Mouse (Mus musculus): ENCODE data around the gene Dhrs1. TPM values are rescaled to one million over a fixed set of nuclear protein-coding genes. Genes with fewer than 3 reads are reported as not detected.

Dhrs1 gene
- polyA plus RNA-seq (2012; fragmentation: generic; extraction: Trizol): 10 to 100 TPM; 46.0 to 89.8 TPM

DNA sequence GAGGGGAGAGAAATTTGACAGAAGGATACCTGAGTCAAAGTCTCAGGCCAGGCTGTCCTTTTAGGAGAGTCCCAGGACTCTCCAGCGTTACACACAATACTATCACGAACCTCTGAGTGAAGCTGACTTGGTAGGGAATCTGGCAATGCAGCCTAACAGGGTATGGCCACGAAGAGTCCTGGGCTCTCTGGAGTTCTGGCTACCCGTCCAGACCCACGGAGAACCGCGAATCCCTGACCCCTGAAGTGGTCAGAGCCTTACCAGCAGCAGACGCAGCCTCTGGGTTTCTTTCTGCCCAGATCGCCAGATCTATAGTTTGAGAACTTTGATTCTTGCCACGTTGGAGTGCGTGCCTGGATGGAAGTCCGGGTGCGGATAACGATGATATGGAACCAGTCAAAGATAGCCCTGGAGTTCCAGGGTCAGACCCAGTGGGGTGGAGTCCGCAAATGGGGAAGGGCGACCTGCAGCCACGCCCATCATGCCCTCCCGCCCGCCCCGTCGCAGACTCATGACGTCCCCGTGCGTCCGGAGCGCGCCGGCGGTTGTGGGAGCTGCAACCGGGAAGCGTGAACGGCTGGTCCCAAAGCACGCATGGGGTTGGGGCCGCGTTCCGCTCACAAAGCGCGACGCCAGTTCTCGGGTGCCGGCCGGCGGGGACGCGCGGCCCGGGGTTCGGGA, at the start of gene Dhrs1, which contains the start of gene Nop9:
Gene Dhrs1 (minus strand): TSS at position 511 of the 681 bp plus-strand sequence.
Gene Nop9 (plus strand): TSS at position 514 of the 681 bp plus-strand sequence.

DNA sequence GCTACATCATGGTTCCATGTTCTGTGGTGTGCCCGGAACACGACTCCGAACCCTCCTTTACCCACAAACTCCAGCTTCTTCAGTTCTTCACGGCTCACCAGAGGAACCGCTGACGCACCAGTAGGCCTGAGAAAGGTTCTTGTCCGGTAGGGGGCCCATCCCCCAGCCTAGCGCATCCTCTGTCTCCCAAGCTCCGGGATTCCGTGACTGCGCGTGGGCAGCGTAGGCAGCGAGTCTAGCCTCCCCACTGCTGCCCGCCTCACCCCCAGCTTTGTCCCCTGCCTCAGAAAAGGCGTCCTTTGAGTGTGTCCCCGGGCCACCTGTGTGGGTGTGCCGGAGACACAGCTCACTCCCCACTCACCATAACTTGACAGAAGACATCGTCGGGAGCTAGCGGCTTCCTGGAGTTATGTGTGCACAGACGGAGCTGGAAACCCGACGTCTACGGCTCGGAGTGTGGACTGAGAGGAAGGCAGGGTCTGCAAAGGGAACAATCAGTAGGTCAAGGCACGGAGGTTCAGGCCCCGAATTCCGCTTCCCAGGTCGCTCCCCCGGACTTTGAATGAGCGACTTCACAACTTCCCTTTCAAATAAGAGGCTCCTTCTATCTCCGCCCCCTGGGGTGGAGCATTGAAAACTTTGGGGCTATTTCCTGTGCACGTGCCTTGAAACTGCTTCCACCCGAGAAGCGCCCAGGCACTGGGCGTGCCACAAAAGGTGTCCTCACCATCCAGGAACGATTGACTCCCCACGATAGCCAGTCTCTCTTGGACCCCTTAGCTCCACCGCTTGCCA, 43.0 kb upstream of the Dhrs1 start, which contains the start of gene Ripk3:
Gene Ripk3 (minus strand): TSS at position 610 of the 795 bp plus-strand sequence.

GRCm38 (mm10) chr14:55783958-55784235, 38.4 kb upstream of the Dhrs1 start, which contains the start of gene Adcy4:
Adcy4 (minus strand) TSS chr14:55784095.

DNA sequence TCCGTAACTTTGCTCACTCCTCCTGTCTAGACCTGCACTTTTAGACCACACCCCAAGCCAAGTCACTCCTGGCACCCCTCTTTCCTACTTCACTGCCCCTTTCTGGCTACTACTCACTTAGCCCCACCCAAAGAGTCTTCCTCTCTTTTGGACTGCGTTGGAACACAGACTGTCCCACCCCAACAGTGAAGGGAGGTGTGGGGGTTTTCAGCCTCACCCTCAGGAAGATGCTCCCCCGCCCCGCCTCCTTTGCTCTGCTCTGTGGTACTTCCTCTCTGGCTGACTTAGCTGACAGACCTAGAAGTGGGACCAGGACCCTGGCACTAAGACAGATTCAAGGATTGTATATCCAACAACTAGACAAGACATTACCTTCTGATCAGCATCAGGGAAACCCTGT, 20.2 kb upstream of the Dhrs1 start, which contains the start of gene Ltb4r1:
Gene Ltb4r1 (plus strand): TSS at position 267 of the 400 bp plus-strand sequence.

GRCm38 (mm10) chr14:55761163-55761562, 15.7 kb upstream of the Dhrs1 start, which contains the start of gene Ltb4r2:
Ltb4r2 (plus strand) TSS chr14:55761428.

GRCm38 (mm10) chr14:55758363-55758784, 12.9 kb upstream of the Dhrs1 start, which contains the start of gene Cideb:
Cideb (minus strand) TSS chr14:55758458.

GRCm38 (mm10) chr14:55721700-55722437, 23.6 kb downstream of the Dhrs1 start, which contains the start of gene Rabggta:
Rabggta (minus strand) TSS chr14:55722263.

GRCm38 (mm10) chr14:55713729-55714122, 31.8 kb downstream of the Dhrs1 start, which contains the start of gene Tgm1:
Tgm1 (minus strand) TSS chr14:55713926.

Other genes starting within 250 kb of the Dhrs1 start
- not detected for gene Cpne6, start 235.2 kb downstream of the Dhrs1 start, polyA plus RNA-seq (2012; fragmentation: generic; extraction: Trizol)
- under 1 TPM in 1 of 2 experiments, not detected in 1; 0.01 TPM for gene Nrl, start 220.7 kb downstream of the Dhrs1 start, polyA plus RNA-seq (2012; fragmentation: generic; extraction: Trizol)
- 10 to 100 TPM; 43.7 to 67.2 TPM for gene Pck2, start 205.4 kb downstream of the Dhrs1 start, polyA plus RNA-seq (2012; fragmentation: generic; extraction: Trizol)
- 10 to 100 TPM; 16.2 to 34.9 TPM for gene Dcaf11, start 185.7 kb downstream of the Dhrs1 start, polyA plus RNA-seq (2012; fragmentation: generic; extraction: Trizol)
- gene A730061H03Rik, start 185.3 kb downstream of the Dhrs1 start, polyA plus RNA-seq (2012; fragmentation: generic; extraction: Trizol): under 1 TPM; 0.21 to 0.70 TPM
- gene Fitm1, start 170.1 kb downstream of the Dhrs1 start, polyA plus RNA-seq (2012; fragmentation: generic; extraction: Trizol): not detected
- gene Psme1, start 167.6 kb downstream of the Dhrs1 start, polyA plus RNA-seq (2012; fragmentation: generic; extraction: Trizol): 100 to 1,000 TPM; 148 to 216 TPM
- 10 to 100 TPM in 1 of 2 experiments, 1 to 10 TPM in 1; 6.1 to 11.5 TPM for gene Emc9, start 160.4 kb downstream of the Dhrs1 start, polyA plus RNA-seq (2012; fragmentation: generic; extraction: Trizol)
- 100 to 1,000 TPM; 139 to 336 TPM for gene Psme2, start 154.6 kb downstream of the Dhrs1 start, polyA plus RNA-seq (2012; fragmentation: generic; extraction: Trizol)
- gene Rnf31, start 154.0 kb downstream of the Dhrs1 start, polyA plus RNA-seq (2012; fragmentation: generic; extraction: Trizol): 10 to 100 TPM; 18.0 to 18.4 TPM
- gene Irf9, start 142.1 kb downstream of the Dhrs1 start, polyA plus RNA-seq (2012; fragmentation: generic; extraction: Trizol): 10 to 100 TPM in 1 of 2 experiments, 1 to 10 TPM in 1; 1.0 to 22.0 TPM
- gene Rec8, start 127.7 kb downstream of the Dhrs1 start, polyA plus RNA-seq (2012; fragmentation: generic; extraction: Trizol): not detected
- gene Ipo4, start 109.7 kb downstream of the Dhrs1 start, polyA plus RNA-seq (2012; fragmentation: generic; extraction: Trizol): 100 to 1,000 TPM in 1 of 2 experiments, 10 to 100 TPM in 1; 83.9 to 139 TPM
- under 1 TPM; 0.04 to 0.05 TPM for gene Gm49378, start 107.8 kb downstream of the Dhrs1 start, polyA plus RNA-seq (2012; fragmentation: generic; extraction: Trizol)
- 10 to 100 TPM; 25.9 to 65.1 TPM for gene Tm9sf1, start 101.9 kb downstream of the Dhrs1 start, polyA plus RNA-seq (2012; fragmentation: generic; extraction: Trizol)
- gene Tssk4, start 95.5 kb downstream of the Dhrs1 start, polyA plus RNA-seq (2012; fragmentation: generic; extraction: Trizol): 1 to 10 TPM in 1 of 2 experiments, under 1 TPM in 1; 0.29 to 1.1 TPM
- 10 to 100 TPM in 1 of 2 experiments, 1 to 10 TPM in 1; 9.1 to 23.8 TPM for gene Mdp1, start 85.2 kb downstream of the Dhrs1 start, polyA plus RNA-seq (2012; fragmentation: generic; extraction: Trizol)
- gene Gmpr2, start 73.7 kb downstream of the Dhrs1 start, polyA plus RNA-seq (2012; fragmentation: generic; extraction: Trizol): 10 to 100 TPM in 1 of 2 experiments, 1 to 10 TPM in 1; 5.5 to 13.1 TPM
- gene Nedd8, start 73.6 kb downstream of the Dhrs1 start, polyA plus RNA-seq (2012; fragmentation: generic; extraction: Trizol): 100 to 1,000 TPM; 239 to 456 TPM
- 10 to 100 TPM in 1 of 2 experiments, 1 to 10 TPM in 1; 9.3 to 11.8 TPM for gene Tinf2, start 63.9 kb downstream of the Dhrs1 start, polyA plus RNA-seq (2012; fragmentation: generic; extraction: Trizol)
- gene Tgm1, start 31.8 kb downstream of the Dhrs1 start, polyA plus RNA-seq (2012; fragmentation: generic; extraction: Trizol): under 1 TPM; 0.01 to 0.08 TPM
- gene Rabggta, start 23.4 kb downstream of the Dhrs1 start, polyA plus RNA-seq (2012; fragmentation: generic; extraction: Trizol): 10 to 100 TPM in 1 of 2 experiments, 1 to 10 TPM in 1; 8.2 to 12.8 TPM
- 10 to 100 TPM; 15.2 to 35.9 TPM for gene Nop9, start within 50 bp of the Dhrs1 start, polyA plus RNA-seq (2012; fragmentation: generic; extraction: Trizol)
- gene Cideb, start 12.8 kb upstream of the Dhrs1 start, polyA plus RNA-seq (2012; fragmentation: generic; extraction: Trizol): 1 to 10 TPM in 1 of 2 experiments, under 1 TPM in 1; 0.11 to 3.7 TPM
- under 1 TPM; 0.02 to 0.05 TPM for gene Ltb4r2, start 15.7 kb upstream of the Dhrs1 start, polyA plus RNA-seq (2012; fragmentation: generic; extraction: Trizol)
- under 1 TPM in 1 of 2 experiments, not detected in 1; 0.04 TPM for gene Ltb4r1, start 20.3 kb upstream of the Dhrs1 start, polyA plus RNA-seq (2012; fragmentation: generic; extraction: Trizol)
- gene Adcy4, start 38.4 kb upstream of the Dhrs1 start, polyA plus RNA-seq (2012; fragmentation: generic; extraction: Trizol): not detected
- gene Ripk3, start 43.2 kb upstream of the Dhrs1 start, polyA plus RNA-seq (2012; fragmentation: generic; extraction: Trizol): 1 to 10 TPM; 3.8 to 4.1 TPM
- gene Nfatc4, start 77.5 kb upstream of the Dhrs1 start, polyA plus RNA-seq (2012; fragmentation: generic; extraction: Trizol): 10 to 100 TPM in 1 of 2 experiments, 1 to 10 TPM in 1; 2.5 to 19.8 TPM
- gene Nynrin, start 108.3 kb upstream of the Dhrs1 start, polyA plus RNA-seq (2012; fragmentation: generic; extraction: Trizol): 1 to 10 TPM in 1 of 2 experiments, under 1 TPM in 1; 0.09 to 4.1 TPM
- gene Cbln3, start 138.7 kb upstream of the Dhrs1 start, polyA plus RNA-seq (2012; fragmentation: generic; extraction: Trizol): under 1 TPM; 0.08 to 0.98 TPM
- gene Khnyn, start 139.3 kb upstream of the Dhrs1 start, polyA plus RNA-seq (2012; fragmentation: generic; extraction: Trizol): 1 to 10 TPM; 1.2 to 9.7 TPM
- under 1 TPM in 1 of 2 experiments, not detected in 1; 0.44 TPM for gene Sdr39u1, start 154.6 kb upstream of the Dhrs1 start, polyA plus RNA-seq (2012; fragmentation: generic; extraction: Trizol)
- under 1 TPM in 1 of 2 experiments, not detected in 1; 0.05 TPM for gene Cma1, start 199.0 kb upstream of the Dhrs1 start, polyA plus RNA-seq (2012; fragmentation: generic; extraction: Trizol)
- gene Cma2, start 205.3 kb upstream of the Dhrs1 start, polyA plus RNA-seq (2012; fragmentation: generic; extraction: Trizol): not detected

Measured in C3H10T1/2 (cell line).